Mouse (Mus musculus): Measurements from ENCODE around the gene Slc10a6.

GRCm38 (mm10) chr5:103629854-103630580 is 814 bp upstream of the Slc10a6 start:
- TF ChIP-seq GATA1 (IDR thresholded peaks at IDR 0.05; ENCODE audit: low read length): no peak
- no peak for TF ChIP-seq TAL1 (IDR thresholded peaks at IDR 0.05; ENCODE audit: low read length)
